8 mouse cellular contexts compared by ENCODE assay signal in genomic region chr13:114388211-114388965, GRCm38 (mm10). TPM values are rescaled to one million over a fixed set of nuclear protein-coding genes. Genes with fewer than 3 reads are reported as not detected.
DNase-seq lines count a peak whose midpoint lies in the region; ATAC-seq and TF ChIP-seq lines count a peak whose summit lies in the region.

TSS of gene Ndufs4 (minus strand) at chr13:114388258.

- WGBS in lung, adult 2 months = 36% methylated on average over 13 of the region's 13 CpGs

- no peak for TF ChIP-seq POLR2A in lung, adult 2 months (IDR thresholded peaks at IDR 0.05; ENCODE audit: borderline replicate concordance, extremely low read depth, low read depth, low read length)

- ATAC-seq in megakaryocyte, adult 5-6 weeks (ENCODE audit: poor library complexity, severe bottlenecking) = 0 out of 2 replicates have a peak, but pooled peaks have one; percentile 1
- ATAC-seq in cerebellum, adult (ENCODE audit: insufficient number of reproducible peaks, low FRiP score, low TSS enrichment) = no peak; the same call in 1 of the 2 replicates

- peaks cover 4% of the 10 kb centered on the region for H3K4me1 ChIP-seq in lung, adult 2 months (ENCODE audit: control insufficient read depth, insufficient read depth, low read length)

- peak within 1 kb of the TSS; percentile 80 for H3K4me3 ChIP-seq in lung, adult 2 months (replicated peaks; ENCODE audit: extremely low read depth, low read depth, low read length)

- no peak for TF ChIP-seq CTCF in lung, adult 2 months (IDR thresholded peaks at IDR 0.05; ENCODE audit: insufficient read depth, low read length)

- DNase-seq in lung, adult 2 months = no peak
- DNase-seq in lung, postnatal 10 days = no peak
- DNase-seq in adrenal gland, postnatal 10 days = peak; percentile 12
- no peak for DNase-seq in gastrocnemius, adult 8-10 months (ENCODE audit: low spot score in 2 of 2)
- peak; percentile 23 for DNase-seq in induced T-regulatory cell, adult 2 months (ENCODE audit: low read depth)
- no peak for DNase-seq in retina, embryonic 14.5 days (ENCODE audit: low spot score)

RNA-seq across cellular contexts. Expression of gene Ndufs4, which starts in this region (rescaled TPM):
- polyA plus RNA-seq in lung, adult 2 months (2012; rRNA removed) = 16.5 and 24.8 TPM in 2 replicates
- 100 to 1,000 TPM; 410 to 451 TPM for total RNA-seq in adrenal gland, postnatal 10 days (2021)
- 100 to 1,000 TPM; 310 to 345 (median 336) TPM for total RNA-seq in gastrocnemius, adult 8-10 months (2022)
- total RNA-seq in megakaryocyte, adult 5-6 weeks (2015) = 189 and 197 TPM in 2 replicates
- 139 and 187 TPM in 2 replicates for total RNA-seq in megakaryocyte, adult 5-6 weeks (2017)

Comparison
In these comparisons a context has a peak if more than half of its experiments do, and no peak if none do; other contexts are left out.
1. DNase-seq: peak in adrenal gland, postnatal 10 days (single experiment) and induced T-regulatory cell, adult 2 months (single experiment); none in lung, adult 2 months (single experiment), lung, postnatal 10 days (single experiment), gastrocnemius, adult 8-10 months (0 of 2) and retina, embryonic 14.5 days (single experiment).